Mouse (Mus musculus) liver, embryonic 15.5 days (tissue): ENCODE measurements at regions not wholly inside any gene's neighbourhood (a gene's known extent, or its start where the extent isn't known, plus 50 kb on each side); places are given as distances from the start of the nearest gene placed in this dataset.

Experiments
- ATAC-seq: fragments of 200-750 bp; cut with Nextera tagmentation; 2 replicates; pipeline ENCODE4 v1.8.0; 2017; ENCODE audit warnings: moderate number of reproducible peaks, mild to moderate bottlenecking, moderate library complexity; ENCODE audit not compliant: insufficient read depth
- H3K27ac ChIP-seq: fragments of 300-500 bp; sonication (generic); replicated peaks from 2 replicates; pipeline ENCODE4 v1.5.1; 2015; ENCODE audit warnings: mild to moderate bottlenecking, inconsistent platforms
- H3K27me3 ChIP-seq: fragments of 300-500 bp; sonication (generic); 2 replicates; pipeline ENCODE4 v1.6.1; 2015; ENCODE audit warnings: mild to moderate bottlenecking, inconsistent platforms
- H3K36me3 ChIP-seq: fragments of 300-500 bp; sonication (generic); replicated peaks from 2 replicates; pipeline ENCODE4 v1.6.1; 2015; ENCODE audit warnings: moderate library complexity, mild to moderate bottlenecking, inconsistent platforms
- H3K4me1 ChIP-seq: fragments of 300-500 bp; sonication (generic); replicated peaks from 2 replicates; pipeline ENCODE4 v1.6.1; 2015; ENCODE audit warnings: inconsistent platforms
- H3K4me2 ChIP-seq: fragments of 300-500 bp; sonication (generic); 2 replicates; pipeline ENCODE4 v1.6.1; 2015; ENCODE audit warnings: moderate library complexity, mild to moderate bottlenecking, inconsistent platforms
- H3K4me3 ChIP-seq: fragments of 300-500 bp; sonication (generic); replicated peaks from 2 replicates; pipeline ENCODE4 v1.5.1; 2015; ENCODE audit warnings: mild to moderate bottlenecking, inconsistent platforms
- H3K9ac ChIP-seq: fragments of 300-500 bp; sonication (generic); 2 replicates; pipeline ENCODE4 v1.6.1; 2015; ENCODE audit warnings: moderate library complexity, mild to moderate bottlenecking, inconsistent platforms
- H3K9me3 ChIP-seq: fragments of 300-500 bp; sonication (generic); replicated peaks from 2 replicates; pipeline ENCODE4 v1.6.1; 2016; ENCODE audit warnings: inconsistent platforms
- WGBS: fragments of 180-500 bp; shearing (Covaris S2); methylation state at CpG from one replicate; pipeline ENCODE4 v1.1.7; 2015; ENCODE audit warnings: mixed read lengths; ENCODE audit not compliant: insufficient replicate concordance; 5-methylcytosine and 5-hydroxymethylcytosine counted together

- no peak overlapping the region for H3K4me3 ChIP-seq
- no peak for ATAC-seq
- H3K36me3 ChIP-seq: no peaks in the 10 kb centered on the region
- H3K27ac ChIP-seq: no peak overlapping the region
- 59% methylated on average over 3 of the region's 3 CpGs for WGBS
- no peaks in the 10 kb centered on the region for H3K9me3 ChIP-seq
- H3K4me2 ChIP-seq: no peak overlapping the region
- no peaks in the 10 kb centered on the region for H3K27me3 ChIP-seq
- H3K4me1 ChIP-seq: no peaks in the 10 kb centered on the region
- H3K9ac ChIP-seq: no peak overlapping the region
These were observed 696.1 kb upstream of the Kdm8 start for GRCm38 (mm10) chr7:124748396-124748795.

GRCm38 (mm10) chr7:124759084-124759483 lies 685.4 kb upstream of the Kdm8 start:
- Histone ChIP-seq H3K27me3 (no peaks in the 10 kb centered on the region), H3K36me3 (no peaks in the 10 kb centered on the region), H3K9ac (no peak overlapping the region), H3K4me2 (no peak overlapping the region), H3K4me1 (no peaks in the 10 kb centered on the region), H3K27ac (no peak overlapping the region), H3K4me3 (no peak overlapping the region), H3K9me3 (no peaks in the 10 kb centered on the region)
- ATAC-seq: no peak
- 57% methylated on average over 4 of the region's 4 CpGs for WGBS

GRCm38 (mm10) chr7:124777822-124778221 lies 666.7 kb upstream of the Kdm8 start:
- Histone ChIP-seq H3K4me3 (no peak overlapping the region), H3K36me3 (no peaks in the 10 kb centered on the region), H3K27ac (no peak overlapping the region), H3K4me1 (no peaks in the 10 kb centered on the region), H3K9me3 (no peaks in the 10 kb centered on the region), H3K27me3 (no peaks in the 10 kb centered on the region), H3K9ac (no peak overlapping the region), H3K4me2 (no peak overlapping the region)
- WGBS: 38% methylated on average over 1 of the region's 1 CpGs
- ATAC-seq: no peak

- H3K4me3 ChIP-seq: no peak overlapping the region
- no peak overlapping the region for H3K9ac ChIP-seq
- no peaks in the 10 kb centered on the region for H3K4me1 ChIP-seq
- H3K27ac ChIP-seq: no peak overlapping the region
- WGBS: 37% methylated on average over 4 of the region's 4 CpGs
- H3K36me3 ChIP-seq: no peaks in the 10 kb centered on the region
- no peak overlapping the region for H3K4me2 ChIP-seq
- H3K27me3 ChIP-seq: no peaks in the 10 kb centered on the region
- no peak for ATAC-seq
- H3K9me3 ChIP-seq: no peaks in the 10 kb centered on the region
These were observed 661.7 kb upstream of the Kdm8 start for GRCm38 (mm10) chr7:124782816-124783215.

- Histone ChIP-seq H3K36me3 (no peaks in the 10 kb centered on the region), H3K4me2 (no peak overlapping the region), H3K4me3 (no peak overlapping the region), H3K9ac (no peak overlapping the region), H3K4me1 (no peaks in the 10 kb centered on the region), H3K27ac (no peak overlapping the region), H3K9me3 (no peaks in the 10 kb centered on the region), H3K27me3 (no peaks in the 10 kb centered on the region)
- ATAC-seq: no peak
- WGBS: 63% methylated on average over 2 of the region's 2 CpGs
These were observed 659.5 kb upstream of the Kdm8 start for GRCm38 (mm10) chr7:124784995-124785394.

- no peak overlapping the region for H3K27ac ChIP-seq
- no peaks in the 10 kb centered on the region for H3K27me3 ChIP-seq
- ATAC-seq: no peak
- H3K4me2 ChIP-seq: no peak overlapping the region
- H3K4me1 ChIP-seq: no peaks in the 10 kb centered on the region
- no peak overlapping the region for H3K4me3 ChIP-seq
- H3K9ac ChIP-seq: no peak overlapping the region
- H3K9me3 ChIP-seq: no peaks in the 10 kb centered on the region
- H3K36me3 ChIP-seq: no peaks in the 10 kb centered on the region
- WGBS: 71% methylated on average over 8 of the region's 8 CpGs
These were observed 658.6 kb upstream of the Kdm8 start for GRCm38 (mm10) chr7:124785896-124786295.

GRCm38 (mm10) chr7:124788781-124789180 lies 655.7 kb upstream of the Kdm8 start:
- ATAC-seq: no peak
- H3K4me1 ChIP-seq: no peaks in the 10 kb centered on the region
- no peaks in the 10 kb centered on the region for H3K36me3 ChIP-seq
- no peaks in the 10 kb centered on the region for H3K27me3 ChIP-seq
- H3K4me3 ChIP-seq: no peak overlapping the region
- WGBS: 43% methylated on average over 3 of the region's 3 CpGs
- H3K9me3 ChIP-seq: no peaks in the 10 kb centered on the region
- H3K9ac ChIP-seq: no peak overlapping the region
- H3K27ac ChIP-seq: no peak overlapping the region
- H3K4me2 ChIP-seq: no peak overlapping the region

- WGBS: 56% methylated on average over 3 of the region's 3 CpGs
- Histone ChIP-seq H3K4me3 (no peak overlapping the region), H3K4me1 (no peaks in the 10 kb centered on the region), H3K27ac (no peak overlapping the region), H3K4me2 (no peak overlapping the region), H3K27me3 (no peaks in the 10 kb centered on the region), H3K36me3 (no peaks in the 10 kb centered on the region), H3K9ac (no peak overlapping the region), H3K9me3 (0 out of 2 replicates have a peak, but pooled peaks cover 3% of the 10 kb centered on the region)
- no peak for ATAC-seq
These were observed 641.4 kb upstream of the Kdm8 start for GRCm38 (mm10) chr7:124803101-124803500.

GRCm38 (mm10) chr7:124834692-124835091 lies 609.8 kb upstream of the Kdm8 start:
- no peaks in the 10 kb centered on the region for H3K4me1 ChIP-seq
- no peaks in the 10 kb centered on the region for H3K27me3 ChIP-seq
- no peak overlapping the region for H3K4me3 ChIP-seq
- no peaks in the 10 kb centered on the region for H3K36me3 ChIP-seq
- H3K4me2 ChIP-seq: no peak overlapping the region
- no peak overlapping the region for H3K9ac ChIP-seq
- H3K9me3 ChIP-seq: 0 out of 2 replicates have a peak, but pooled peaks cover 3% of the 10 kb centered on the region
- ATAC-seq: no peak
- H3K27ac ChIP-seq: no peak overlapping the region

GRCm38 (mm10) chr7:124836531-124836930 lies 607.9 kb upstream of the Kdm8 start:
- no peaks in the 10 kb centered on the region for H3K4me1 ChIP-seq
- H3K4me3 ChIP-seq: no peak overlapping the region
- H3K9me3 ChIP-seq: 0 out of 2 replicates have a peak, but pooled peaks cover 3% of the 10 kb centered on the region
- no peak overlapping the region for H3K4me2 ChIP-seq
- H3K27ac ChIP-seq: no peak overlapping the region
- WGBS: 55% methylated on average over 3 of the region's 3 CpGs
- no peaks in the 10 kb centered on the region for H3K27me3 ChIP-seq
- ATAC-seq: no peak
- H3K36me3 ChIP-seq: no peaks in the 10 kb centered on the region
- H3K9ac ChIP-seq: no peak overlapping the region

- Histone ChIP-seq H3K9ac (no peak overlapping the region), H3K27me3 (no peaks in the 10 kb centered on the region), H3K4me1 (no peaks in the 10 kb centered on the region), H3K4me3 (no peak overlapping the region), H3K27ac (no peak overlapping the region), H3K36me3 (no peaks in the 10 kb centered on the region), H3K9me3 (no peaks in the 10 kb centered on the region), H3K4me2 (no peak overlapping the region)
- WGBS: 62% methylated on average over 5 of the region's 5 CpGs
- no peak for ATAC-seq
These were observed 589.4 kb upstream of the Kdm8 start for GRCm38 (mm10) chr7:124855056-124855455.

GRCm38 (mm10) chr7:124857106-124857505 lies 587.4 kb upstream of the Kdm8 start:
- Histone ChIP-seq H3K9ac (no peak overlapping the region), H3K4me1 (no peaks in the 10 kb centered on the region), H3K9me3 (no peaks in the 10 kb centered on the region), H3K36me3 (no peaks in the 10 kb centered on the region), H3K4me3 (no peak overlapping the region), H3K4me2 (no peak overlapping the region), H3K27ac (no peak overlapping the region), H3K27me3 (no peaks in the 10 kb centered on the region)
- 63% methylated on average over 3 of the region's 3 CpGs for WGBS
- no peak for ATAC-seq
